Mouse (Mus musculus) gastrocnemius, postnatal 4 days (tissue): ENCODE measurements around the gene Ube2c. TPM values are rescaled to one million over a fixed set of nuclear protein-coding genes. Genes with fewer than 3 reads are reported as not detected.
A peak's percentile ranks its signal among the peaks of the same experiment; 100 is the strongest.

Experiments used
- DNase-seq, 2 experiments: peaks; one replicate each; pipeline ENCODE4 v3.0.0; 2021 to 2022; ENCODE audit warnings: low spot score in 2 of 2, mixed read lengths in 2 of 2
- long read RNA-seq, 2 experiments: library from polyadenylated mRNA; stranded (forward); transcript quantifications; one replicate each; pipeline ENCODE4 v2.0.0; 2021
- total RNA-seq, 2 experiments: library from RNA; stranded (reverse); gene quantifications; 2 replicates each; pipeline ENCODE4 v1.2.3; 2021

The Ube2c gene
- 10 to 100 TPM; 26.8 to 34.0 TPM for total RNA-seq
- long read RNA-seq, experiment 1, transcript Ube2c-202 (6 exons, 967 nt): major isoform, 18 of 24 reads
- long read RNA-seq, experiment 1, partial matches to known transcripts: 3 of 24 reads
- long read RNA-seq, experiment 1, other reads (novel, unspliced or antisense): 3 of 24 reads
- long read RNA-seq, experiment 2, transcript Ube2c-202 (6 exons, 967 nt): major isoform, 22 of 25 reads
- long read RNA-seq, experiment 2, partial matches to known transcripts: 0 of 25 reads
- long read RNA-seq, experiment 2, other reads (novel, unspliced or antisense): 3 of 25 reads

DNA sequence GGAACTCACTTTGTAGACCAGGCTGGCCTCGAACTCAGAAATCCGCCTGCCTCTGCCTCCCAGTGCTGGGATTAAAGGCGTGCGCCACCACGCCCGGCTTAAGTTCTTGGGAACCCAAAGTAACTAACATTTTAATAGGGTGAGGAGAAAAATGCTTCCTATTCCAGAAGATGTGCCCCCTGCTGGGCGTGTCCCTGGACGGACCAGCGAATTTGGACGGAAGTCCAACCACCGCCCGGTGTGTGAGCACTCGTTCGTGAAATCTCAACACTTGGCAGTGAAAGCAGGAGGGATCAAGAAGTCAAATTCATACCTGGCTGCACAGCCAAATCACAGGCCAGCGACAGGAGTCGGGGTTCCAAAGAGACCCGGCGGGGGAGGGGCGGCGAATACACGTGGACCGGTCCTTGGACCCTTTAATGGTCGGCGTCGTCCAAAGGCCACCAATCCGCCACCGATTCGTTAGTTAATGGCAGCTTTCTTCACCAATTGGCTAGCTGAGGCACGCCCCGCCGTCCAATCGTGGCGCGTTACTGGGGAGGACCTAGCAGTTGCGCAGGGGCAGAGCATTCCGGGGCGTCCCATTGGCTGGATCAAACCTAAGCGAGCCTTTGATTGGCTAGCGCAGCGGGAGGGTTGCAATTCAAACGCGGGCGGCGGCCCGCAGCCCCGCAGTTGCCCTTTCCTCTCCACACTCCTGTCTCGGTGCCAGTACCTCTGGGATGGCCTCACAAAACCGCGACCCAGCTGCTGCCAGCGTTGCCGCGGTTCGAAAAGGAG is at the start of gene Ube2c:
Gene Ube2c (plus strand): TSS at position 641 of the 780 bp plus-strand sequence.
- DNase-seq: peak; percentile 94 to 96

DNA sequence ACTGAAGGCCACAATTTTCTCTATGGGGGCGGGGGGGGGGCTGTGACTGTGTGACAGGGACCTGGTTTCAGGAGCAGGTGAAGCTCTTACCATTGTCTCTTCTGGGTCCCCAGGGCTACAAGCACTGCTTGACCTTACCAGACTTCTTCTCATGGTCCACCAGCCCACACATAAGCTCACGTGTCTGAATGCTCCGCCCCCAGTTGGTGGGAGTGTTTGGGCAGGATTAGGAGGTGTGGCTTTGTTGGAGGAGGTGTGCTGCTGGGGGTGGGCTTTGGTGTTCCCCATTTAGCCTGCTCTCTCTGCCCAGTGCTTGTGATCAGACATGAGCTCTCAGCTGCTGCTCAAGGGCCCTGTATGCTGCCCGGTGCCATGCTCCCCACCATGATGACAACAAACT is 46.4 kb upstream of the Ube2c start:
- DNase-seq: no peak

DNA sequence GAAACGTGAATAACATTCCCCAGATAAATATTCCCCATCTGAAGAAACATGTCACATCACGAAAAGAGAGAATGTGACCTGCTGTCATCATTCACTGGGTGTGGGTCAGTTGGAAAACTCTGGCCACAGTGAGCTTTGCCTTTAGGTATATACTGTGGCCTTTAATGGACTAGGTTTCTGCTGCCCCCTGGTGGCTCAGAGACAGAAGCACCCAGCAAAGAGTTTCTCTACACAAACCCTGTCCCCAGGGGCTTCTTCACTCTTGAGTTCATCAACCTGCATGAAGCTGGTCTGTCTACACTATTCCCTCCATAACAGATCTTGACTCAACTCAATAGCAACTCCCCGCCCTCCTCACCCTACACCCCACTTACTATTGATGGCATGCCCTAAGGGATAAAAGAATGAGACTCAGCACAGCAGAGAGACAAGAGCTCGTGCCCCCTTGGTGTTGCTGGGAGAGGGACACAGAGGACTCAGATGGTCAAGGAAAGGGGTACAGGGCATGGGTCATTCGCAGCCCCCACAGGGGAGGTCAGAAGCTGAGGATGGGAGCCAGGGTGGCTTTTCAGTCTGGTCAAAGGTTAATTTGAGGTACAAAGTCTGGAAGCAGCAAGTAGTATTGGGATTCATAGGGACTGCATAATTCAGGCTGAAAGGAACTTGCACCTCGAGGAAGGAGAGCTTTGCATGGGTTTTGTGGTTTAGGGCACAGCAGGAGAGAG is 43.6 kb upstream of the Ube2c start:
- DNase-seq: peak; percentile 47 to 64

DNA sequence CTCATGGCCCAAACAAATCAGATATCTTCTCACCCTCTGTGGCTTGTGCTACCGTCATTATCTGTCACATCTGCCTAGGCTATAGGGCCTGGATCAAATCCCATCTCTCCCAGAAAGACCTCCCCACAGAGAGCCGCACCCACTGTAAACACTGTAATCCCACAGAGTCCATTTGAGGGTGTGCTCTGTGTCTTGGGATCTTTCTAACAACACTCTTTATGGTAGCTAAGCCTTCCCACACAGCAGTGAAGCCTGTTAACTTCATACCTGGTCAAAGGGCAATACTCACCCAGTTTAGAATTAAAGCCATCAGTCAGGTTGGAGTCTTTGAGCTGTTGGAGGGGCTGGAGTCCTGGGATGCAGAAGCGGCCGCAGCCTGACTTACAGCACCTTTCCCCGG is 38.0 kb upstream of the Ube2c start:
- no peak for DNase-seq

DNA sequence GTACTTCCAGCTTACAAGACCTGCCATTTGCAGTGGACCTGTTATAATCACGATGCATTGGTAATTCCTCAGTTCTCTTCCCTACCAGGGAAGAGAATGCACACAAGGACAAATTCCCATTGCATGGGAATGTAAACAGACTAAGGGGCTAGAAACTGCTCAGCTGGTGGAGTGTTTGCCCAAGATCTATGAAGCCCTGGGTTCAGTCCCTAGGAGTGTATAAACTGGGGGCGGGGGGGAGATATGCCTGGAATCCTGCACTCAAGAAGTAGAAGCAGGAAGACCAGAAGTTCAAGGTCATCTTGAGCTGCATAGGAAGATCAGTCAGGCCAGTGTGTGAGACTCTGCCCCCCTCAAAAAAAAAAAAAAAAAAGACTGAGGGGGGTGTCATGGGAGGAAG is 36.4 kb upstream of the Ube2c start:
- DNase-seq: no peak

DNA sequence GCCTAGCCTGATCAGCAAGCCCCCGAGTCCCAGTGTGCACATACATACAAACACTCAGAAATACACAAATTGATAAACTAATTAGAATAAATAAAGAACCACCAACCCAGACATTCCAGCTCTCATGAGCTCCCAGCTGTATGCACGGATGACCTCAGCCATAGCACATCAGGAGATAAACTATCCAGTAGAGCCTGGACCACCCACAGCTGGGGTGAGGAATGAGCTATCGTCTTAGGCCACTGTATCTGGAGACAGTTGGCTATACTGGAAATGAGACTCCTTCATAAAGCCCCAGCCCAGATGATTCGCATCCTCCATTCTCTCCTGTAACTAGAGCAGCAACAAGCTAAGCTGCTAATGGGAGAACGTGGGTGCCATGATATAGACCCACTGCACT is 34.9 kb upstream of the Ube2c start:
- DNase-seq: no peak

DNA sequence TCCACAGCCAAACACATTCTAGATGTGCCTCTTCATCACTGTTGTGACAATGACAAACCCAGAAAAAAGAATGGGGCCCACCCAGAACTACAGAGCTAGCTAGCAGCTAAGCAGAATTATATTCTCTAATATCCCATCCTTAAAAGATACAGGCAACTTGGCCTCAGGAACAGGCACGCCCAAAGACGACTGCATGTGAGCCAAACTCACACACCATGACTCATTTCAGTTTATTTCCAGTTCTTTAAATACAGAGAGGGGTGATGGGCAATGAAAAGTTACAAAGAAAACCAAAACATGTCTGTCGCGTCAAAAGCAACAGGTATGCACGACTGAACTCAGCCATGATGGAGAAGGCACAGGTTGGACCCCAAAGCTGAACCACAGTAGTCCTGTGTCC is 34.3 kb upstream of the Ube2c start:
- no peak for DNase-seq

DNA sequence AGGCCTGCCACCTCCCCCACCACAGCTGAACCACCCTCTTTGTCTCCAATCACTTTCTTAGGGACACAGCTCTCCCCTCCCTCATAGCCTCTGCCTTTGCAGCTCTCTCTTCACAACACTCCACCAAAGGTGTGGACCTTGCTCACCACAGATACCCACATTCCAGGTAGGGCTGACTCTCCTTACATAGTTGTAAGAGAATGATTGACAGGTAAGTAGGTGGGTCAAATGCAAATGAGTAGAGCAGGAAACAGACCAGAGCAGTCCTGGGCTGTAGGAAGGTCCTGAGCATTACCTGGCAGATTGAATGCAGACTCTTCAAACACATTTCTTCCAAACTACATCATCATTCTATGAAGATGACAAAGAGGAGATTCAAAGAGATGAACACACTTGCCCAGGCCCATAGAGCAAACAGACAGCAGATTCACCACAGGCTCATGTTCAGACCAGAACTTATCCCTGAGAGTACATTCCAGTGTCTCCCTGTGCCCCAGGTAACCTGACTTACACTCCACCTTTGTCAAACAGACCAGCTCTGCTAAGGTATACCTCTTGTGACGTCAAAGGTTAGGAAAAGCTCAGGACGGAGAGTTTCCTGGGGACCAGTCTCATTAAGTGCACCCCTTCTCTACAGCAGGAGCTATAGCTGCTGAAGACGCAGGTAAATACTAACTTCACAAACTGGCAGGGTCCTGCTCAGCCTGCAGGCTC is 32.2 kb upstream of the Ube2c start:
- DNase-seq: no peak

DNA sequence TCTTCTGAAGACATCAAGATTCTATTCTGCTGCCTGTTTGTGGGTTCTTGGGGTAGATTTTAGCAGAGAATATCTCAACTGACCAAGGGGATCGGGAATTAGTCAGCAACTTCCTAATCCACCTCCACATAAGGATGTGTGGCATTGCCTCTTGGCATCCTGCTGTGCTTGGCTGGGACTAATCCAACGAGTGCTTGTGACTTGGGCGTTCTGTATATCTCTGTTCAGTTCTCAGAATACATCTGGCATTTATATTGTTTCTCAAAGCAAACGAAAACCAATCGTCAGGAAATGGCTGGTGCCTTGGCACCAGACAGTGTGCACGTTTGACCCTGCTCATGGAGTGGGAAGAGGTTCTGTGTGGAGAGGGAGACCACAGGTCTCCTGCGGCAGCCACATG is 29.8 kb upstream of the Ube2c start:
- no peak for DNase-seq

DNA sequence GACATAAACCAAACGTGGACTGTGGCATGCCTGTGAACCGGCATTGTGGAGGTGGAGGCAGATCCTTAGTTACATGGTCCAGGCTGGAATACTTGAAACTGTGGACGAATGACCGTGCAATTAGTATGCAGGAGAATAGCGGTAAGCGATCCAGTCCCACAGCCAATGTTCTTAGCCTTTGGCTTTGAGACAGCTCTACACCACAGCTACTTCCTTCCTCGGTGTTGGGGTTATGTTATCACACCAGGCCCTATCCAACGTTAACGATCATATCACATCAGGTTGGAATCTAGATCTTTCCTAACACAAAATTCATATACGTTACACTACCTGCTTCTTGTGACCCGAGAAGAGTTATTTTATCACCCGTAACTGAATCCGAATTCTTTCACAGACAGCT is 24.7 kb upstream of the Ube2c start:
- no peak for DNase-seq

DNA sequence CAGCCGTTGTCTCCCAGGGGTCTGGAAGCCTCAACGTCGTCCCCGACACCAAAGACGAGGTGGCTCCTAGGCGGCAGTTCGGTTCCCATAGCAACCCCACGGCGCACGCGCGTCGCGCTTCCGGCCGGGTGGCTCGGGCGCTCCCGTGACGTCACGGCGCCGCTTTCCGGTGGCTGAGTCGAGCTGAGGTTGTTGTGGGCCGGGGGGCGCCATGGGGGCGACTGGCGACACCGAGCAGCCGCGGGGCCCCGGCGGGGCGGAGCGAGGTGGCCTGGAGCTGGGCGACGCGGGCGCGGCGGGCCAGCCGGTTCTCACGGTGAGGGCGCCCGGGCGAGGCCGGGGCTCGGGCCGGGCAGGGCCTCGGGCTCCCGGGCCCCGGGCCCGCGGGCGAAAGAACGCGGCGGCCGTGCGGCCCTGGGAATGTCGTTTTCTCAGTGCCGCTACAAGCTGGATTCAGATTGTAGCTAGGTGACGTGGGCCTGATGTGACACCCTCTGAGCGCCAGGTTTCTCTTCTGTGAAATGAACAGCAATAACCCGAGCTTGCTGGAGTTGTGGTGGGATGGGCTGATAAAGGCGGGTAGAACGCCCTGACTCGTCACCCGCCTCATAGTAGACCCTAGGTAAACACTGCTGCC is 23.7 kb upstream of the Ube2c start, which contains the start of the genes Wfdc3 and Dnttip1:
Gene Wfdc3 (minus strand): TSS at position 89 of the 637 bp plus-strand sequence.
Gene Dnttip1 (plus strand): TSS at position 141 of the 637 bp plus-strand sequence.
- DNase-seq: peak; percentile 94

DNA sequence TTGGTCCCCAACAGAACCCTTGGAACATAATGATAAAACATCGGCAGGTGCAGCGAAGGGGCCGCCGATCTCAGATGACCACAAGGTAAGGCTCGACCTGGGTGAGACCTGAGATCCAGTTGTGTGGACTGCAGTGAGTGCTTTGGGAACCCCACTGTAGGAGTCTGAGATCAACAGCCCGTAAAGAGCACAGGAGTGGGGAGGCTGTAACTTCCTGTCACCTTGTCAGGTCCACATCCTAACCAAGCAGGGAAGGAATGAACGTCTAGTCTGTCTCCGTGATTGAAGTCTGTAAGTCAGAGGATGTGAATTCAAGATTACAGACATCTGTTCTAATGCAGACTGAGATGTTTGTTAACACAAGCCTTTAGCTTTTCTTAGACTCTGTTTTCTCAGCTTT is 23.0 kb upstream of the Ube2c start:
- DNase-seq: no peak

DNA sequence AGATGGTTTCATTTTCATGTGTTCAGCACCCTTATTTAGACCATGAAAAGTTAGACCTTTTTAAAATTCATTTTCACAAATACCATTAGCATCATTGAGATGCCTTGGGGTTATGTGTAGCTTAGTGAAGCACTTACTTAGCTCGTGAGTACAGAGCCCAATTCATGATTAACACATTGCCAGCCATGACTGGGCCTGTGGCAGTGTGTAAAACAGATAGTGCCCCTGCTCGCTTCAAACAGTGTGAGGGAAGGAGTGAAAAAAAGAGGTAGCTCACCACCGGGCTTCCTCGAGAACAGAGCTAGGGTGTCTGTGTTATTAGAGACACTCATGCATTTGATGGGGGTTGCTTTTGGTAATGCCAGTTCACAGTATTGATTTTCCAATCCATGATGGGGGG is 21.5 kb upstream of the Ube2c start:
- no peak for DNase-seq

DNA sequence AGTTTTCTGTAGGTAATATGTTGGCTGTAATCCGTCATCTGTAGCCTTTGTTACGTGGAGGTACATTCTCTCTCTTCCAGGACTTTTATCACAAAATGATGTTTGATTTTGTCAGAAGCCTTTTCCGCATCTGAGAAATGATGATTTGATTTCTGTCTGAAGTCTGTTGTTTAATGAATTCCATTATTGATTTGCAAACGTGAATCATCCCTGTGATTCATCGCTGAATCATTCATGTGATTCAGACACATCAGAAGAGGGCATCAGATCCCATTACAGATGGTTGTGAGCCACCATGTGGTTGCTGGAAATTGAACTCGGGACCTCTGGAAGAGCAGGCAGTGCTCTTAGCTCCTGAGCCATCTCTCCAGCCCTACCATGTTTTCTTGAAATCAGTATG is 20.7 kb upstream of the Ube2c start:
- no peak for DNase-seq

DNA sequence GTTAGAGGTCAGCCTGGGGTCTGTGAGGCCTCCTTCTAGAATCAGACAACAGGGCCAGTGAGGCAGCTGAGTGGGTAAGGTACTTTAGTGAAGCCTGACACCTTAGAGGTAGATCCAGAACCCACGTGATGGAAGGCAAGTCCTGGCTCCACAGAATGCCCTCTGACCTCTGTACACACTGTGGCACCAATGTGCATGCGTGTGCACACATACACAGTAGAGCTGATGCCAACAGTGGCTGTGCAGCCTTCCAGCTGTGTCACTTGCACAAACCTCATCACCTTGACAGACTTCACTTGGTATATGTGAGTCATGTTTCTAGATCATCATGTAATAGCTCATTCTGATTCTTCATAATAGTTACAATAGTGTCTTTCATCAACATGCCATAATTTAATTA is 17.2 kb upstream of the Ube2c start:
- no peak for DNase-seq

DNA sequence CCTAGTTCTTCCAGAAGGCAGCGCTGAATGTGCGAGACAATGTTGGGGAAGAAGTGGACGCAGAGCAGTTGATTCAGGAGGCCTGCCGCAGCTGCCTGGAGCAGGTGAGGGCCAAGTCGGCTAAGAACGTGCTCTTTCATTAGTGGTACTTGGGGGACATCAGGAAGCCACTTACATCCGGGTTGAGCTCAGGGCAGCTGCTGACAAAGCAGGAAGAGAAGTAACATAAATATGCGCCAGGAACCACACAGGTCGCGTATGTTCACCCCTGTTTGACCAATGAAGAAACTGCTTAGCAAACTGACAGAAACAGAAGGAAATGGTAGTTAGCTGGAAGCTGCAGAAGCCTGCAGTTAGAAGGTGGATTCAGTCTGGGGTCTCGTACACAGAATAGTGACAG is 15.6 kb upstream of the Ube2c start:
- DNase-seq: no peak

DNA sequence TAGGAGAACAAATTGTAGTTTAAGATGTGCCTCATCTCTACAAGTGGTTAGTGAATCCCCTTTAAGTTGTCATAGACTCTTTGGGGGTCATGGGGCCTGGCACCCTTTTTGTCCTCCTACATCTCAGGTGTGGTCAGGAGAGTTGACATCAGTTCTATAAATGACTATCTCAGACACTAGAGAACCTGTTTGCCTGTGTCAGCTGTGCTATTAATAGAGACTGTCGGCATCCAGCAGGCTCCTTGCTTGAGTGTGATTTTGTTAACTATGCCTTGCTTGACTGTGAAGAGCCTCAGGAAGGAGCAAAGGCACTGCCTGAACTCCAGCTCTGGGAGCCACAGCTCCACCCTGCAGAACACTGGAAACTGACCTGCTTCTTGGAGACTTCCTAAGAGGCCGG is 14.9 kb upstream of the Ube2c start:
- no peak for DNase-seq

DNA sequence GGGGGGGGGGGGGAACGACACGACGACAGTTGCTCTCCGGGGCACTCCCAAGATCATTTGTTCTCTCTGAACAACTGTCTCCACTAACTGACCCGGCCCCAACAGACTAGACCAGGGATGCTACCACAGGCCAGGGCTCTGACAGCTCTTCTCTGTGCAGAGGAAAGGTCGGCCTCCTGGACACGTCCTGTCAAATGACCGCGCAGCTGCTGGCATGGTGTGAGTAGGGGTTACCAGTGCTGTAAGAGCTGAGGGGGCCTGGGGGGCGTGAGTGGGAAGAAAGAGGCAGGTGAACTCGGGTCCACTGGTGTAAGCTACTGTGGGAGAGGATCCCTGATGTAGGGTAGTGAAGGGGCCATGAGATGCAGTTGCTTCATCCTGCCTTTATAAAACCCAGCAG is 11.9 kb upstream of the Ube2c start:
- DNase-seq: no peak

DNA sequence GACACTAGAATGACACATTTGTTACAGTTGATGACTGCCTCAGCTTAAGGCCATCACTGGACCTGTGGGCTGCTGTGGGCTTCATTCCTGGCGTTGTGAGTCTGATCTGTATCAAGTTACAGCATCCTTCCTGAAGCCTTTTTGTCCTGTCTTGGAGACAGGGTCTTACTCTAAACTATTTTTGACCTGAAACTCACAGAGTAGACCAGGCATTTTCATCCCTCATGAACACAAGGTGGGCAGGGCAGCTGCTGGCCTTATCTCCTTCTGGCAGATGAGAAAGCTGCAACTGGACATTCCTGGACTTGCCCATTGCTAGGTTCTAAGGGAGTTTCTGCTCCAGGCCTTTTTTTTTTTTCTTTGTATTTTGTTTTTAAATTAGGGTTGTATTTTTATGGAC is 11.0 kb upstream of the Ube2c start:
- DNase-seq: no peak

DNA sequence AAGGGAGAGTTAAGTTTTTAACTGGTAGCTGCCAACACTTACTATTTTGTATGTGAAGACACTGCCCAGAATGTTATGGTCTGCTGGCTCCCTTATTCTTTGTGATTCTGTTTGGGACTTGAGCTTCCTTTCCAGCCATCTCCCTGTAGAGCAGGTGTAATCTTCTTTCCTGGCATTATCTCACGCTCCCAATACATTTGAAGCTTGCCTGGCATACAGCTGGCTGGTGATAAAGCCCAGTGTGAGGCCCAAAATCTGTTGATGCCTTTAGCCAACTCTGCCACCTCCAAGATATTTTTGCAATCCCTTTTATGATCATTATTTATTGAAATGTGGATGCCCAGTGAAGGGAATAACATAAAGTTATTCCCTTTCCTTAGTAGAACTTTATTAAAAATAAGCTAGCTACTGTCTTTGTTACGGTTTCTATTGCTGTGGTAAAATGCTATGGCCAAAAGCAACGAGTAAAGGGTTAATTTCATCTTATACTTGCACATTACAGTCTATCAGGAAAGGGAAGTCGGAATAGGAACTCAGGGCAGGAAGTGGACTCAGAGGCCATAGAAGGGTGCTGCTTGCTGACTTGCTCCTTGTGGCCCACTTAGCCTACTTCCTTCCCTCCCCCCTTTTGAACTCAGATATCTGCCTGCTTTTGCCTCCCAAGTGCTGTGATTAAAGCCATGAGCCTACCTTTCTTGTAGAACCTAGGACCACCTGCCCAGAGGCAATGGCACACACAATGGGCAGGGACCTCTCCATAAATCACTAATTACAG is 9.5 kb upstream of the Ube2c start:
- no peak for DNase-seq
